Mouse (Mus musculus): Measurements from ENCODE around the gene Gm17349. TPM values are rescaled to one million over a fixed set of nuclear protein-coding genes. Genes with fewer than 3 reads are reported as not detected.

Gene Gm17349
- polyA plus RNA-seq (2016; fragmentation: Nextera tagmentation; extraction: Ambion mirVana) = not detected in 2 replicates

GRCm38 (mm10) chr15:99705440-99706048, at the start of gene Gm17349:
Gene Gm17349 (minus strand): TSS chr15:99705490.
- Histone ChIP-seq H3K9me3 (replicated peaks) (no peaks in the 10 kb centered on the region), H3K4me2 (peak within 1 kb of the TSS; percentile 67), H3K9ac (peak within 1 kb of the TSS; percentile 65), H3K4me3 (peak within 1 kb of the TSS; percentile 30), H3K27ac (ENCODE audit: poor library complexity, severe bottlenecking) (peak within 1 kb of the TSS; percentile 96), H3K36me3 (peaks cover 60% of the 10 kb centered on the region), H3K4me1 (replicated peaks) (peaks cover 46% of the 10 kb centered on the region), H3K27me3 (replicated peaks) (no peaks in the 10 kb centered on the region)
- no peak for ATAC-seq (ENCODE audit: insufficient number of reproducible peaks, low FRiP score)
- 62% methylated on average over 11 of the region's 11 CpGs for WGBS

- no peak overlapping the region for H3K27ac ChIP-seq (ENCODE audit: poor library complexity, severe bottlenecking)
- H3K4me3 ChIP-seq = no peak overlapping the region
- no peak for ATAC-seq (ENCODE audit: insufficient number of reproducible peaks, low FRiP score)
- no peak overlapping the region for H3K4me2 ChIP-seq
- peaks cover 4% of the 10 kb centered on the region; the same call in 1 of the 2 replicates for H3K9me3 ChIP-seq (replicated peaks)
- H3K36me3 ChIP-seq = peaks cover 22% of the 10 kb centered on the region
- H3K9ac ChIP-seq = no peak overlapping the region
- H3K4me1 ChIP-seq (replicated peaks) = 0 out of 2 replicates have a peak, but pooled peaks cover 12% of the 10 kb centered on the region
- 61% methylated on average over 3 of the region's 3 CpGs for WGBS
- no peaks in the 10 kb centered on the region for H3K27me3 ChIP-seq (replicated peaks)
These were observed 48.9 kb upstream of the Gm17349 start for GRCm38 (mm10) chr15:99754204-99754603.

DNA sequence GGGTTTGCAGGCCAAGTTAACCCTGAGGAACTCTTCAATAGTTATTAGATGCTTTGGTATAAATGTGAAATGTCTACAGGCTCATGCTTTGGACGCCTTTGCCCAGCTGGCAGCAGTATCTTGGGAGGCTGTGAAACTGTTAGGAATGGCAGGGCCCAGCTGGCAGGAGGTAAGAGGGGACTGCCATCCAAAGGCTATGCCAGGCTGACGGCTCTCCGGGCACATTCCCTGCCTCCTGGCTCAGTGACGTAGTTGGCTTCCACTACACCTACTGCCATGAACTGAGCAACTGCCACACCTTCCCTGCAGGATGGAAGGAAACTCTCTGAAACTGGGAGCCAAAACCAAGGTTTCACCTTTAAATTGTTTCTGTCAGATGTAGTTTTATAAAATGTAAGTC, 34.9 kb upstream of the Gm17349 start:
- Histone ChIP-seq H3K36me3 (peaks cover 84% of the 10 kb centered on the region), H3K4me3 (no peak overlapping the region), H3K9me3 (replicated peaks) (no peaks in the 10 kb centered on the region), H3K9ac (no peak overlapping the region), H3K27me3 (replicated peaks) (no peaks in the 10 kb centered on the region), H3K27ac (ENCODE audit: poor library complexity, severe bottlenecking) (no peak overlapping the region), H3K4me2 (no peak overlapping the region), H3K4me1 (replicated peaks) (no peaks in the 10 kb centered on the region)
- whole genome bisulfite sequencing = 94% methylated on average over 4 of the region's 4 CpGs
- ATAC-seq (ENCODE audit: insufficient number of reproducible peaks, low FRiP score) = no peak

DNA sequence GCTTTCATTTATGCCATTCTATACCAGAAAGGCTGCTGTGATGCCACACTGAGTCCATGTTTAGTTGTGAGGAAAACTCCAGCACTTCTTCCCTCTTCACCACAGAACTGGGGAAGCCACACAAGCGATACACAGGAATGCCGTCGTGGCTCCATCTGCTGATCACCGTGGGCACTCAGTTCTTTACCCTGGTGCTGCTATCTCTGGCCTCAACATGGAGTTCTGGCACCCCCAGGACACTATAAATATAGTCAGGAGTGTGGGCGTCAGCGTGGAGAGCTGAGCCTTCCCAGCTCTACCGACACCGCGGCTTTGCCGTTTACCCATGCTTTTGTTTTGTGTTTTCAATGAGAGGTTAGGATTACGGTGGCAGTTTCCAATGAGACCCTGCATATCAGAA, 31.4 kb upstream of the Gm17349 start:
- ATAC-seq (ENCODE audit: insufficient number of reproducible peaks, low FRiP score) = no peak

DNA sequence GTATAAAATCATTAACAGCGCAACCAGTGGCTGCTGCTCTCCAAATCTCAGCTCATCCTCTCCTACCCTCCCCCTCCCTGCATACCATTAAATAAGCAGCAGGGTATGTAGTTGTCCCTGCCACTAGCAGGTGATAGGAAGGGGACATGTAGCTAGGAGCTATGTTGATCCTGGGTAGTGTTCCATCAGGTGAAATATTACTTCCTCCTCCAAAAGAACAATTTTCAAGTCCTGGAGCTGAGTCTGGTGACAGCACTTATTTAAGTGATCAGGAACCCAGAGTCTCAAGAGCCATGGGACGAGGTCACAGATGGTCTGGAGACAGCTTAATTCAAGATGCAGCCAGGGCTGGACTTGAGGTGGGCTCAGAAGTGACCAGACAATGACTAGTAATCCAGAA, 30.3 kb upstream of the Gm17349 start:
- no peaks in the 10 kb centered on the region for H3K9me3 ChIP-seq (replicated peaks)
- no peak overlapping the region for H3K27ac ChIP-seq (ENCODE audit: poor library complexity, severe bottlenecking)
- no peak overlapping the region for H3K4me2 ChIP-seq
- peaks cover 82% of the 10 kb centered on the region for H3K36me3 ChIP-seq
- WGBS = 88% methylated on average over 2 of the region's 2 CpGs
- no peak overlapping the region for H3K4me3 ChIP-seq
- H3K4me1 ChIP-seq (replicated peaks) = no peaks in the 10 kb centered on the region
- H3K9ac ChIP-seq = no peak overlapping the region
- H3K27me3 ChIP-seq (replicated peaks) = no peaks in the 10 kb centered on the region
- no peak for ATAC-seq (ENCODE audit: insufficient number of reproducible peaks, low FRiP score)

More for the DNA sequence above, 31.4 kb upstream of the Gm17349 start:
- no peak overlapping the region for H3K4me3 ChIP-seq
- WGBS = 84% methylated on average over 11 of the region's 11 CpGs
- no peaks in the 10 kb centered on the region for H3K9me3 ChIP-seq (replicated peaks)
- H3K9ac ChIP-seq = no peak overlapping the region
- H3K27me3 ChIP-seq (replicated peaks) = no peaks in the 10 kb centered on the region
- no peak overlapping the region for H3K4me2 ChIP-seq
- no peaks in the 10 kb centered on the region for H3K4me1 ChIP-seq (replicated peaks)
- no peak overlapping the region for H3K27ac ChIP-seq (ENCODE audit: poor library complexity, severe bottlenecking)
- H3K36me3 ChIP-seq = peaks cover 84% of the 10 kb centered on the region

DNA sequence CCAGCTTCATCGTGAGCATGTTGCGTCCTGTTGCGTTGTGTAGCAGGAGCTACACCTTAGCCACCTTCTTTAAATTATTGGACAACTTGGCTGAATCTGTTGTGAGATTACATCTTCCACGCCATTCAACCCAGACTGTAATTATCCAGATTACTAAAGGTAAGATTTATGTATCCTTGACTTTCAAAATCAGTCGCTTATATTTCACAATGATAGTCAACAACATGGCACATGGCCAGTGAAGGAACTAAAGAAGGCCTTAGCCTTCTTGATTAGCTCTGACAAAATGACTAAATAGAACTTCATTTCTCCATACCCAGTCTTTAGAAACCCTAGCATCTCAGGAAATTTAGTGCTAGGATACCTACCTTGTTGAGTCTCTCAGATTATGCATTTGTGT, 27.9 kb upstream of the Gm17349 start:
- no peak overlapping the region for H3K4me2 ChIP-seq
- H3K4me3 ChIP-seq = no peak overlapping the region
- H3K9ac ChIP-seq = no peak overlapping the region
- H3K36me3 ChIP-seq = peaks cover 76% of the 10 kb centered on the region
- no peak for ATAC-seq (ENCODE audit: insufficient number of reproducible peaks, low FRiP score)
- H3K27me3 ChIP-seq (replicated peaks) = no peaks in the 10 kb centered on the region
- no peak overlapping the region for H3K27ac ChIP-seq (ENCODE audit: poor library complexity, severe bottlenecking)
- WGBS = 96% methylated on average over 5 of the region's 5 CpGs
- no peaks in the 10 kb centered on the region; the same call in 1 of the 2 replicates for H3K9me3 ChIP-seq (replicated peaks)
- no peaks in the 10 kb centered on the region for H3K4me1 ChIP-seq (replicated peaks)

- H3K9me3 ChIP-seq (replicated peaks) = no peaks in the 10 kb centered on the region; the same call in 1 of the 2 replicates
- H3K36me3 ChIP-seq = peaks cover 71% of the 10 kb centered on the region
These were observed 26.4 kb upstream of the Gm17349 start for GRCm38 (mm10) chr15:99731678-99732077.

DNA sequence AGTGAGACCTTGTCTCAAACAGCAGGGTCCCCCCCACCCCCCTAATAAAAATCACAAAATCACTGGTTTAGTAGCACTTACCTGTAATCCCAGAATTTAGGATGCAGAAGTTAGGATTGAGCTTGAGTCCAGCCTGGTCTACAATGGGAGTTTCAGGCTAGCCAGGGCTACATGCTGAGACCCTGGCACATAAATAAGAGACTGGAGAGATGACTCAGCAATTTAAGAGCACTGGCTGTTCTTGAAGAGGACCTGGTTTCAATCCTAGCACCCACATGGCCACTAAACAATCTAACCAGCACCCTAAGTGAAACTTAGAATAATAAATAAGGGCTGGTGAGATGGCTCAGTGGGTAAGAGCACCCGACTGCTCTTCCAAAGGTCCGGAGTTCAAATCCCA, 25.9 kb upstream of the Gm17349 start:
- Histone ChIP-seq H3K4me3 (no peak overlapping the region), H3K27me3 (replicated peaks) (no peaks in the 10 kb centered on the region), H3K9ac (no peak overlapping the region), H3K4me2 (no peak overlapping the region), H3K4me1 (replicated peaks) (peaks cover 7% of the 10 kb centered on the region), H3K36me3 (peaks cover 66% of the 10 kb centered on the region), H3K27ac (ENCODE audit: poor library complexity, severe bottlenecking) (no peak overlapping the region), H3K9me3 (replicated peaks) (no peaks in the 10 kb centered on the region; the same call in 1 of the 2 replicates)
- no peak for ATAC-seq (ENCODE audit: insufficient number of reproducible peaks, low FRiP score)
- WGBS = 91% methylated on average over 2 of the region's 2 CpGs

More at GRCm38 (mm10) chr15:99731678-99732077, 26.4 kb upstream of the Gm17349 start:
- no peaks in the 10 kb centered on the region for H3K27me3 ChIP-seq (replicated peaks)
- H3K4me3 ChIP-seq = no peak overlapping the region
- H3K4me2 ChIP-seq = no peak overlapping the region
- no peak for ATAC-seq (ENCODE audit: insufficient number of reproducible peaks, low FRiP score)
- H3K27ac ChIP-seq (ENCODE audit: poor library complexity, severe bottlenecking) = no peak overlapping the region
- peaks cover 2% of the 10 kb centered on the region for H3K4me1 ChIP-seq (replicated peaks)
- H3K9ac ChIP-seq = no peak overlapping the region
- 91% methylated on average over 3 of the region's 3 CpGs for WGBS

DNA sequence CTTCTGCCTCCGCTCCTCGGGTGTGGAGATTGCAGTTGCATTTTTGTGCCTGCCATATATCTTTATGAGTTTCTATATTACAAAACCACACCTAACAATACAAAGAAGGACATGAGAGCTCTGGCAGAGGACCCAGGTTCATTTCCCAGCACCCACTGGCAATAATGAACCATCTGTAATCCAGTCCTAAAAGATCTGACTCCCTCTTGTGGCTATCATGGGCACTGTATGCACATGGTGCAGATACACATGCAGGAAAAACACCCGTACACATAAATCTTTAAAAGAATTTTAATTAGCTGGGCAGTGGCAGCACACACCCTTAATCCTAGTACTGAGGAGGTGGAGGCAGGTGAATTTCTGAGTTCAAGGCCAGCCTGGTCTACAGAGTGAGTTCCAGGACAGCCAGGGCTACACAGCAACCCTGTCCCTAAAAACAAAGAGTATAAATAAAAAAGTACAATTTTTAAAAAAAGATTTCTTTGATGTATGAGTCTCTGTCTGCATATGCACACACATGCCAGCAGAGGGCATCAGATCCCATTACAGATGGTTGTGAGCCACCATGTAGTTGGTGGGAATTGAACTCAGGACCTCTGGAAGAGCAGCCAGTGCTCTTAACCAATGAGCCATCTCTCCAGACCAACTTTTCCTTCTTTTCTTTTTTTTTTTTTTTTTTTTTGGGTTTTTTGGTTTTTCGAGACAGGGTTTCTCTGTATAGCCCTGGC, 23.9 kb upstream of the Gm17349 start:
- H3K36me3 ChIP-seq = peaks cover 49% of the 10 kb centered on the region
- WGBS = 96% methylated on average over 4 of the region's 4 CpGs
- H3K27me3 ChIP-seq (replicated peaks) = no peaks in the 10 kb centered on the region
- H3K27ac ChIP-seq (ENCODE audit: poor library complexity, severe bottlenecking) = no peak overlapping the region
- H3K4me1 ChIP-seq (replicated peaks) = peaks cover 12% of the 10 kb centered on the region
- ATAC-seq (ENCODE audit: insufficient number of reproducible peaks, low FRiP score) = no peak
- H3K9me3 ChIP-seq (replicated peaks) = no peaks in the 10 kb centered on the region; the same call in 1 of the 2 replicates
- no peak overlapping the region for H3K4me2 ChIP-seq
- H3K4me3 ChIP-seq = no peak overlapping the region
- no peak overlapping the region for H3K9ac ChIP-seq

DNA sequence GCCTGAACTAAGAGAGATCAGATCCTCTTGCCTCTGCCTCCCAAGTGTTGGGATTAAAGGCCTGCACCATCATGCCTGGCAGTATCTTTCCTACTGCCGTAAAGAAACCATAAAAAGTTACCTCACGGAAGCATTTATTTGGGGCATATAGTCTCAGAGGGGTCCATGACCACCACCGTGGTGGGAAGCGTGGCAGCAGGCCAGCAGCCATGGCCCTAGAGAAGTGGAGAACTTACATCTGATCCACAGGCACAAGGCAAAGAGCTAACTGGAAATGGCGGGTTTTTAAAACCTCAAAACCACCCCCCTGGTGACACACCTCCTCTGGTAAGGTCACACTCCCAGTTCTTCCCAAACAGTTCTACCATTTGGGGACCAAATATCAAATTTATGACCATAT, 22.9 kb upstream of the Gm17349 start:
- Histone ChIP-seq H3K4me1 (replicated peaks) (peaks cover 22% of the 10 kb centered on the region), H3K36me3 (peaks cover 44% of the 10 kb centered on the region), H3K9me3 (replicated peaks) (no peaks in the 10 kb centered on the region; the same call in 1 of the 2 replicates), H3K4me2 (no peak overlapping the region), H3K4me3 (no peak overlapping the region), H3K9ac (no peak overlapping the region), H3K27ac (ENCODE audit: poor library complexity, severe bottlenecking) (no peak overlapping the region), H3K27me3 (replicated peaks) (no peaks in the 10 kb centered on the region)
- no peak for ATAC-seq (ENCODE audit: insufficient number of reproducible peaks, low FRiP score)
- WGBS = 97% methylated on average over 5 of the region's 5 CpGs

DNA sequence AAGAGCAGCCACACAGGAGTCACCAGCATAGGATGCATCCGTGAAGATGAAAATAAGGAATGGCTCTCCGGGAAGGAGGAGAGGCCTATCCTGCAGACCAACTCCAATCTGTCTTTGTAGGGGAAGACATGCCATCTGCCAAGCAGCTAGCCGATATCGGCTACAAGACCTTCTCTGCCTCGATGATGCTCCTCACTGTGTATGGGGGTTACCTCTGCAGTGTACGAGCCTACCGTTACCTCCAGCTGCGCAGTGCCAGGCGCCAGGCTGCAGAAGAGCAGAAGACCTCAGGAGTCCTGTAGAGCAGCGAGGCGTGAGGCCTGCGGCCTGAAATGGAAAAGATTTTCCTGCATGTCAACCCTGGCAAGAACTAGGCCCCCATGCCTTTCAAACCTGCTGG, 22.2 kb upstream of the Gm17349 start:
- ATAC-seq (ENCODE audit: insufficient number of reproducible peaks, low FRiP score) = no peak
- Histone ChIP-seq H3K27ac (ENCODE audit: poor library complexity, severe bottlenecking) (no peak overlapping the region), H3K4me3 (no peak overlapping the region), H3K27me3 (replicated peaks) (no peaks in the 10 kb centered on the region), H3K9ac (no peak overlapping the region), H3K4me1 (replicated peaks) (peaks cover 29% of the 10 kb centered on the region), H3K9me3 (replicated peaks) (no peaks in the 10 kb centered on the region; the same call in 1 of the 2 replicates), H3K36me3 (peaks cover 40% of the 10 kb centered on the region), H3K4me2 (no peak overlapping the region)
- 94% methylated on average over 12 of the region's 12 CpGs for WGBS
